Mouse (Mus musculus): ENCODE data around the gene Gngt1.

DNA sequence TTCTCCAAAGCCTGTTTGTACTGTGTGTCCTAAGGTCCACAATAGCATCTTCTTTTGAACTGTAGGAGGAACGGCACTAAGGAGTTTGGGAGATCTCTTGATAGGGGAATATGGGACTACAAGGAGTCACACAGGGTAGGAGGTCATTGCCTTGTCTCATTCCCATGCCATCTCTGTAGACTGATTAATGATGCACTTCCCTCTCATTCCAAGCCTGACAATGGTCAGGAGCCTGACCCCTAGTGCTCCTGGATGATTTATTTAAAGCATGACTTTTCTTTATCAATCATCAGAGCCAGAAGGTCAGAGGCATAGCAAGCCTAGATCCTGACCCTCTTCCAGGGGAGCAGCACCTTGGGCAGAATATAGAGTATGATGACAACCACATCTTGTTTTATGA is 29.1 kb downstream of the Gngt1 start:
- TF ChIP-seq POLR2A (IDR thresholded peaks at IDR 0.05; ENCODE audit: low read depth, low read length), result no peak
- no peak for TF ChIP-seq CTCF (conservative IDR thresholded peaks at IDR 0.05; ENCODE audit: insufficient read depth, insufficient read length, low read depth, low read length)

Measured in kidney, adult 2 months (tissue).